Mouse (Mus musculus): ENCODE measurements around the gene Hectd3.

Hectd3 gene

GRCm38 (mm10) chr4:117014901-117015415, 19.8 kb downstream of the Hectd3 start:
- no peak for DNase-seq (ENCODE audit: low spot score in 2 of 2)

- no peak for DNase-seq (ENCODE audit: low spot score in 2 of 2)
Observed at GRCm38 (mm10) chr4:117017738-117018137, 22.6 kb downstream of the Hectd3 start.

- DNase-seq (ENCODE audit: low spot score in 2 of 2) = no peak
Observed at GRCm38 (mm10) chr4:117018327-117018726, 23.2 kb downstream of the Hectd3 start.

GRCm38 (mm10) chr4:117019206-117020134, 24.4 kb downstream of the Hectd3 start, which contains the start of gene Eif2b3:
Eif2b3 (plus strand) TSS chr4:117019402.
- peak; percentile 89 to 95 for DNase-seq (ENCODE audit: low spot score in 2 of 2)

GRCm38 (mm10) chr4:117023469-117023868, 28.4 kb downstream of the Hectd3 start:
- DNase-seq (ENCODE audit: low spot score in 2 of 2) = no peak

- no peak for DNase-seq (ENCODE audit: low spot score in 2 of 2)
Observed at GRCm38 (mm10) chr4:117031105-117031504, 36.0 kb downstream of the Hectd3 start.

GRCm38 (mm10) chr4:117039925-117040687, 45.0 kb downstream of the Hectd3 start:
- DNase-seq (ENCODE audit: low spot score in 2 of 2) = no peak

GRCm38 (mm10) chr4:117040791-117041190, 45.7 kb downstream of the Hectd3 start:
- DNase-seq (ENCODE audit: low spot score in 2 of 2) = no peak

- DNase-seq (ENCODE audit: low spot score in 2 of 2) = peak in 1 of 2 experiments; percentile 19
Observed at GRCm38 (mm10) chr4:117041283-117041721, 46.2 kb downstream of the Hectd3 start.

GRCm38 (mm10) chr4:117048836-117049235, 53.7 kb downstream of the Hectd3 start:
- DNase-seq (ENCODE audit: low spot score in 2 of 2) = no peak

- DNase-seq (ENCODE audit: low spot score in 2 of 2) = no peak
Observed at GRCm38 (mm10) chr4:117049485-117049884, 54.4 kb downstream of the Hectd3 start.

- DNase-seq (ENCODE audit: low spot score in 2 of 2) = no peak
Observed at GRCm38 (mm10) chr4:117052626-117053025, 57.5 kb downstream of the Hectd3 start.

GRCm38 (mm10) chr4:117053956-117054355, 58.8 kb downstream of the Hectd3 start:
- DNase-seq (ENCODE audit: low spot score in 2 of 2) = no peak

All from spleen, postnatal 4 days (tissue).